Mouse (Mus musculus) spleen, postnatal 4 days (tissue): Measurements from ENCODE around the gene Vmn1r14.
"Not testable (repeated sequence)": the region's sequence is repeated elsewhere in the genome, so short reads cannot be mapped to it uniquely, and the experiment has no call there.

Source experiments
- DNase-seq, 2 experiments: peaks; one replicate each; pipeline ENCODE4 v3.0.0; 2022; ENCODE audit warnings: low spot score in 2 of 2

The Vmn1r14 gene

DNA sequence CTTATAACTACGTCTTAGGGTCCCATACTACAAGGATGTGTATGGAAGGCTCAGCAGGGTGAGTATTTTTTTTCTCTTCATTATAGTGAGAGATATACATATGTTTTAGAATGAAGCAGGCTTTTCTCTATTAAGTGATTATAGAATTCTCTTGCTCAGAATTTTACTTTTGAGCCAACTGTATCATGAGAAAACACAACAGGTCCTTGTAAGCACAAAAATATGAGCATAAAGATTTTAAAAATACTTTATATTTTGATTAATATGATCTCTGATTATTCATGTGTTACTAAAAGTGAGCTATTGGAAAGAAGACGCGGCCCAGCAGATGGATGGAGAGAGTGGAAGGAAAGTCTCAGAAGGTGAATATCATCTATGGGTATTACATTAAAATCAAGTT is at the start of gene Vmn1r14:
Vmn1r14 (plus strand) TSS at position 301 of the 400 bp plus-strand sequence.
- no peak for DNase-seq

DNA sequence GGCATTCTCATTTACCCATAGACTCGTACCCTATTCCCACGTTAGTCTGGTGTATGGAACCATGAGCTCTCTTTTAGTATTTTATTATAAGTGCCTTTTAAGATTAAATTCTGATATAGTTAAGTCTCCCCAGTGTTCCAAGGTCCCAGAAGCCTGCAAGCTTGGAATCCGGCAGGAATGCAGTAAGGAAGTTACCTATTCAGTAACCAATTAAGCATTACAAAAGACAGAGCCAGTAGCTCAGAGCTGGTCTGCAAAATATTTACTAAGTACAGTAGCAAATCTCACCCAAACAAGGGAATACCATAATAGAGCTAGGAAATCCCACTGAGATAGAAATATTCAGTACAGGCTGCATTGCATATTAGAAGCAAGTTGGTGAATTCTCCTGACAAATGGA is 41.5 kb upstream of the Vmn1r14 start:
- DNase-seq: not testable (repeated sequence)

DNA sequence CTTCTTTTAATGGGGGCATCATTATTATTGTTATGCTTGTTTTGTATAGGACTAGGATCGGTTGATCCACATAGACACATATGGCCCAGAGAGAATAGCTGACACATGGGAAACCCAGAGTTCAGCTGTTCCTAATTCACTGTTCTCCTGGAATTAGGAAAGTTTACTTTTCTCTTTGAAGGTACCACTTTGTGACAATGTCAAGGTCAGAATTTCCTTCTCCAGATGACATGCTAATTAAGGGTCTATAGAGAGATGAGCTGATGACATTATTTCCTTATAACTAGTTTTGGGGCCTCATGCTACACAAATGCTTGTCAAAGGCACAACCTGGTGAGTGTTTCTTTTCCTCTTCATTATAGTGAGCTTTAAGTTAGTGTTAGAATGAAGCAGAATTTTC is 28.5 kb upstream of the Vmn1r14 start, which contains the start of gene Vmn1r13:
Vmn1r13 (plus strand) TSS at position 301 of the 400 bp plus-strand sequence.
- DNase-seq: not testable (repeated sequence)

DNA sequence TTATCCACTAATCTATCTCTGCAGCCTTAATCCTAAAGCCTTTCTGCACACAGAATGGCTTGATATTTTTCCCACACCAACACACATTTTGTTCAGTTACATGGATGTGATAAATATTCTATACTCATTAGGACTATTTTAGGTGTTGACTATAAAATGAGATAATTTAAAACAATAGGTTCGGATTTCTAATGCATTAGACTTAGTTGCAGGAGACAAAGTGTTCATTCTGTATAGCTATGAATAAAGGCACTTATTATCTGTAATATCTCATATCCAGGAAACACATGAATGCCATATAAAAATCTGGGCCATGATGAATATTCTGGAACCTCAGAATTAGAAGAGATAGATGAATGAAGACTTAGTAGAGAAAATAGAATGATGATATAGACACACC is 26.2 kb downstream of the Vmn1r14 start, which contains the start of gene Vmn1r15:
Vmn1r15 (plus strand) TSS at position 301 of the 400 bp plus-strand sequence.
- no peak for DNase-seq

DNA sequence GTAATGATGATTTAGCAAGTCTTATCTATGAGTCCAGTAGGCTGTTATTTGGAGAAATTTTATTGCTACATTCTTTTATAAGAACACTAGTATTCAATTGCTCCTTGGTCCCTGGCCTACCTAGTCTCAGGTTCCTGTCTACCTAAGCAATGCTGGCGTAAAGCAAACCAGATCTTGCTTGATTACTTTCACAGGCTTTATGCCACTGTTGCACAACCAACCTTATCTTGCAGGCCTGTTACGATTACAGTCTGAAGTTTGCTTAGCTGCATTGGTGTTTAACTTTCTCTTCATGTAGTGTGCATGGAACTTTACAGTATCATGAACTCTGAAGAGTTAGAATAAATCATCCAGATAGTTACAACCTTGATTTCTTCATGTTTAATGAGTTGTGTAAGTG is 29.5 kb downstream of the Vmn1r14 start:
- DNase-seq: no peak

DNA sequence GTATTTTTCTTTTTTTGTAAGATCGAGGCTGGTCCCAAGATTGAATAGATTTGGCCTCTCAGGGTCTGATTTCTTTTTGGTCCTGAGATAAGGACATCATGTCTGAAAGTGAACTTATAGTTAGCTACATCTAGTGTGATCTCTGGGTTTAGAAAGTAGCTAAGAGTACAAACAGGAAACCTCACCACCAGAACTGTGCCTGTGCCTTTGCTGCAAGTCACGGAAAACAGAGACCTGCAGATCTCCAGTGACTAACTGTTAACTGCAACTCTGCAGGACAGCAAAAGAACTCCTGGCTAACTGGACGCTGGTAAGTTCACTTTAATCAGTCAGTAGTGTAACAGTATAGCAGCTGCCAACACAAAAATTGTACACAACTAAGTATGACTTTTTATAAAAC is 40.4 kb downstream of the Vmn1r14 start:
- DNase-seq: no peak

DNA sequence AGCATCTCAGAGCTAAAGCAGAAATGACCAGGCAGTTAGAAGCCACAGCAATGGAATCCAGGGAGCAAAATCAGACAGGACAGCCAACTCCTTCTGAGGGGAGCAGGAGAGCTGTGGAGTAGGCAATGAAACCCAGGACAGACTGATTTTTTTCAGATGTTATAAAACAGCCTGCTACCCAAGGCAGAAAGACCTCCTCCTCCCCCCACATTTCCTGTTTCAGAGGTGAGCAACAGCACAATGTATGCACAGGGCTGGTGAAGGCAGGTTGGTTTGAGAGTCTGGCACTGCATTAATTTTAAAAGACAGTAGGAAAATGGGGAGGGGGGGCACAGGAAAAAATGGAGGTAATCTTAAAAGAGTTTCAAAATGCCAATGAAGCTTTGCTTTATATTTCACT is 41.0 kb downstream of the Vmn1r14 start:
- DNase-seq: no peak

DNA sequence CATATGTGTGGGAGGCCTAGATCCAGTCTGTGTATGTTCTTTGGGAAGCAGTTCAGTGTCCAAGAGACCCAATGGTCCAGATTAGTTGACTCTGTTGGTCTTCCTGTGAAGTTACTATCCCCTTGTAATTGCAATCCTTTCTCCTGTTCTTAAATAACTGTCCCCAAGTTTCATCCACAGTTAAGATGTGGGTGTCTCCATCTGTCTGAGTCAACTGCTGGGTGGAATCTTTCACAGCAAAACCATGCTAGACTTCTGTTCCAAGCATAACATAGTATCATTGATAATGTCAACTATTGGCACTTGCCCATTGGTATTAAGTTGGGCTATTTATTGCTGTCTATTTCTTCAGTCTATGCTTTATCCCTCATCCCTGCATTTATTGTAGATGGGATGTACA is 47.5 kb downstream of the Vmn1r14 start:
- no peak for DNase-seq
